Mouse (Mus musculus): ENCODE data around the gene Cabin1.

Cabin1 gene

DNA sequence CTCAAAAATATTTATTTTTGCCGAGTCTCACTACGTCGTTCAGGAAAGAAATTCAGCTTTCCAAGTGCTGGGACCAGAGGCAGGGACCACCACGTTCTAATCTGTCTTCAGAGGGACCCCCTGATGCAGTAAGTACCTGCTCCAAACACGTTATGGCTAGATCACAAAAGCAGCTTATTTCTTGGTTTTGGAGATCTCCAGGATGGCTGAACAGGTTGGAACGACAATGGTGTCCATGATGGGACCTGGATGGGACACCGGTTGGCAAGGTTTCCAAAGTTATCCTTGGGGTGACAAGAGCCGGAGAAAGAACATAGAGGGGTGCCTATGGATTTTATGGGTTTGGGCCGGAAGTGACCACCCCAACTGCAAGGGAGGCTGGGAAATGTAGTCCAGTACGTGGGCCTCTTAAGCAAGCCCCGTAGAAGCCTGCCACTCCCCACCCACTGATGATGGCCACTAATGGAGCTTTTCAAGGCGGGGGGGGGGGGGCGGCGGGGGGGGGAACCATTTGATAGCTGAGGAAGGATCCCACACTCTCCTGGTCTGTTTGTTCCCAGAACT lies 130.5 kb downstream of the Cabin1 start:
- no peak for DNase-seq

DNA sequence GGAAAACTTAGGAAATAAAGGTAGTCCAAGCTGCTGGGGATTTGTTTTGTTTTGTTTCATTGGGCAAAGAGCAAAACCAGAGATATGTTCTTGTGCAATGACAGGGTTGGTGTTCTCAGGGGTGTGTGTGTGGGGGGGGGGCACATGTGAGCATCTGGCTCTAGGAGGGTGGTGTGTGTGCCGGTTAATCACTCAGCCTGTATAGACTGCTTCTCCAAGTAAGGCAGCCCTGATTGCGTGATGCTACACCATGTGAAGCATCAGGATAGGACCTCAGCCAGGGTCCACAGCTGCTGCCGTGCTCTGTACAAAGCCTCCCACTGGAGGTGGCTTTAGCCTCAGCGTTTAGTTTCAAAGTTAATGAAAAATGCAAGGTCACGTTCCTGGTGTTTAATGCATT lies 131.1 kb downstream of the Cabin1 start:
- no peak for DNase-seq

DNA sequence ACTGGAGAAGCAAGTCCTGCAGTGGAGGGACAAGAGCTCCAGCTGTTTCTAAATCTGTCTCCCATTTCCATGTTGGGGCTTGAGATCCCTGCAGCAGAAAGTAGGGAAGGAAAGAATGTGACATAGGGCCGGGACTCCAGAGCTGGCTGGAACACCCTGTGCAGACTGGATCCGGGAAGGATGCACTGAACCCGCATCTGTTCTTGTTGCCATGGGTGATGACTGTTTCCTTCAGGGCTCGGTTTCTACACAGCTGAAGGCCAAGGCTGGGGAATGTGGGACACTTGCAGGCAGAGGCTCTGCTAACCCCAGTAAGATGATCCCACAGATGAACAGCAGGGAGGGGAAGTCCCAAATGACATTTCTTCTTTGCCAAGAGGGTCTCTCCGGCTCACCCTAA lies 131.5 kb downstream of the Cabin1 start:
- peak; percentile 47 for DNase-seq

DNA sequence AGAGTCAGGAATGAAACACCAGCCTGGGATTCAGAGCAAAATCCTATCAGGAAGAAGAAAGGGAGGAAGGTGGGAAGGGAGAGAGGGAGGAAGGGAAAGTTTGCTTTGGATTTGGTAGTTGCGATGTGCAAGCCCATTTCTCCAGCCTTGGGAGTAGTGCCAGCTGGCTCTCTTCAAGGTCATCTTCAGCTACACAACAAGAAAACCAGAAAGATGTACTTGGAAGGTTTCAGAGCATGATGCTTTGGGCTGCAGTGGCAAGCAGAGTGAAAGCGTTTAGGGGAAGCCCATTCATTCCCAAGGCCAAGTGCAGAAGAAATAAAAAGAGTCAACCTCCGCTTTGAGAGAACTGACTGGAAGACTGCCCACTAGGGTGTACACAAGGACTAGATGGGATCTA lies 136.7 kb downstream of the Cabin1 start:
- peak; percentile 39 for DNase-seq

DNA sequence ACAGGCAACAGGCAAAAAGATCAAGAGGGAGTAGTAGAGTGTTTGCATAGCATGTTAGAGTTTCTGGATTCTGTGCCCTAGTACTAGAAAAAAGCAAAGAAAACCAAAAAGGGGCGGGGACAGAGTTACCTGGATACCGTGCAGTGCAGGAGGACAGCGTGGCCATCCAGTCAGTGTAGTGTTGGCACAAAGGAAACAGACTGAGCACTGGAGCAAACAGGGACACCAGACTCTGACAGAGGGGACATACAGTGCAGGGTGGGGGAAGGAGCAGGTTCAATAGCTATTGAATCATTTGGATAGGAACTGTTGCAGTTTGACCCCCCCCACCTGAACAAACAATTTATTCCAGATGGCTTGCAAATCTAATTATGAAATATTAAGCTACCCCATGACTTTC lies 137.2 kb downstream of the Cabin1 start:
- peak; percentile 42 for DNase-seq

DNA sequence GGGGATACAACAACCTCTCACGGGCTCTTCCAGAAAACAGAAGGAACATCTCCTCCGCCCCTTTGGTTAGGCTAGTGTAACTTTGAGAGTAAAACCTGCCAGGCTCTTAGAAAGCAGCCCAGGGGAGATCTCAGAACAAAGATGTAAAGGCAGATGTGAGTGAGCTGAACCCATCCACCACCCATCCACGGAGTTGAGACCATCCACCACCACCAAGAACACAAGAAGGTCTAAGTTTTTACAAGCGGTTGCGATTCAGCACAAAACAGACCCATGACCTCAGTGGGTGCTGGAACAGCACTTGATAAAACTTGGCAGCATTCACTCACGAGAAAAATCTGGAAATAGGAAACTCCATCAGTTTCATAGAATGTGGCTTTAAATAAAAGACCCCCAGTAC lies 138.2 kb downstream of the Cabin1 start:
- DNase-seq, result no peak

DNA sequence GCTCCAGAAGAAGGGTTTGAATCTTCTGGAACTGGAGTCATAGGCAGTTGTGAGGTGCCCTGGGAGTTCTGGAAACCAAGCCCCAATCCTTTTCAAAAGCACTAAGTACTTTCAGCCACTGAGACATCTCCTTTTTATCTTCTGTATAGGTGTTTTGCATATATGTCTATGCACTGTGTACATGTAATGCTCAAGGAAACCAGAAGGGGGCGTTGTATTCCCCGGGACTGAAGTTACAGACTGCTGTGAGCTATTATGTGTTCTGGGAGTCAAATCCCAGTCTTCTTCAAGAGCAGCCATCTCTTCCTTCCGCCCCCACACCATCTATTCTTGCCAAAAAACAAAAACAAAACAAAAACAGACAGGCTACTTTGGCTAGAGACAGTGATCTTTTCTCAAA lies 143.3 kb downstream of the Cabin1 start:
- no peak for DNase-seq

DNA sequence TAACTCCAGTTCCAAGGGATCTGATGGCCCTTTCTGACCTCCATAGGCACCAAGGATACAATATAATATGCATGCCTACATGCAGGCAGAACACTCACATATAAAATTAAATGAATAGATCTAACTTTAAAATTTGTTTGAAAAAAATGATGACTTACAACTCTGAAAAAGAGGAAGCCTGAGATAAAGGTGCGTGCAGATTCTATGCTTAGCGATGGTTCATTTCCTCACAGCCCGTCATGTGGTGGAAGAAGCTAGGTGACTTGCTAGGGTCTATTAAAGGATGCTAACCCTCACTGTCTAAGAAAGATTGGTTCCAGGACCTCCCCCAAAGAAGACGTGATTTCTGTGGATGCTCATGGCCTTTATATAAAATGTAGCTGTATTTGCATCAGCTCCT lies 148.1 kb downstream of the Cabin1 start:
- DNase-seq, result no peak

DNA sequence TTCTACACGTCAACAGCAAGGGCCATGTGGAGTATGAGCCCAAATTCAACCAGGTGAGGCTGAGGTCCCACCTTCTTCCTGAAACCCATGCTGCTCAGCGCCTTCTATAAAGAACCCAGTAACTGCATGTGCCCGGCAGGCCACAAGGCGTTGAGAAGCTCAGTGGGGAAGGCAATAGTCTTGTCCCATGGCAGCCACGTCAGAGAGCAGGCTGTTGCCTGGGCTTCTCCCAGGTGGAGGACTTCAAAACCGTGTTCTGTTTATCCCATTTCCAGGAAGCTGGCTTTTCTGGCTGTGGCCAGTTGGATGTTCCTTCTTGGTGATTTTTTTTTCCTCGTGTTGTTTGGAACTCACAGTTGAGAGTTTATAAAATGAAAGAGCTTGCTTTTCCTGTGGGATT lies 153.7 kb downstream of the Cabin1 start:
- no peak for DNase-seq

DNA sequence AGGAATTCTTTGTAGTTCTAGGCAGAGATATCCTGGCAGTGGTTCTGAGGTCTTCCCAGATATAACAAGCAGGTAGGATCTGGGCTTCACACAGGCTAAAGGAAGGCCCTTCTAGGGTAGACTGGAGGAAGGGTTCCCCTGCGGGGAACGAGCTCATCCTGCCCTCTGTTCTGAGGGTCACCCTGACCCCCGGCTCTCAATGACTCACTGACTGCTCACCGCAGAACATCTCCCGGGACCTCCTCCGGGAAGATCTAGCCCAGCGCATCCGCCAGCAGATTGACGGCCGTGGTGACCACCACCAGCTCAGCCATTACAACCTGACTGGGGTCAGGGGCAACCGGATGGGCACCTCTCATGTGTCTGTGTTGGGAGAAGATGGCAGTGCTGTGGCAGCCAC lies 155.2 kb downstream of the Cabin1 start:
- DNase-seq, result no peak

DNA sequence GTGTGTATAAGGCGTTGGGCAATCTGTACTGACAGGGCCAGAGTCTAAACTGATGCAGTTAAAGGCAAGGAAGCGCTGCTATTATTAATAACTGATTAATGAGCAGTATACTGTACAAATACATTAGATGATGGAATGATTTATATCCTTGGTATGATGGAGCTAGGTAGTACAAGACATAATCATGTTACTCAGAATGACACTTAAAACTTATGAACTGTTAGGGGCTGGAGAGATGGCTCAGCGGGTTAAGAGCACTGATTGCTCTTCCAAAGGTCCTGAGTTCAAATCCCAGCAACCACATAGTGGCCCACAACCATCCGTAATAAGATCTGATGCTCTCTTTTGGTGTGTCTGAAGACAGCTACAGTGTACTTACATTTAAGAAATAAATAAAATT lies 156.9 kb downstream of the Cabin1 start:
- no peak for DNase-seq

DNA sequence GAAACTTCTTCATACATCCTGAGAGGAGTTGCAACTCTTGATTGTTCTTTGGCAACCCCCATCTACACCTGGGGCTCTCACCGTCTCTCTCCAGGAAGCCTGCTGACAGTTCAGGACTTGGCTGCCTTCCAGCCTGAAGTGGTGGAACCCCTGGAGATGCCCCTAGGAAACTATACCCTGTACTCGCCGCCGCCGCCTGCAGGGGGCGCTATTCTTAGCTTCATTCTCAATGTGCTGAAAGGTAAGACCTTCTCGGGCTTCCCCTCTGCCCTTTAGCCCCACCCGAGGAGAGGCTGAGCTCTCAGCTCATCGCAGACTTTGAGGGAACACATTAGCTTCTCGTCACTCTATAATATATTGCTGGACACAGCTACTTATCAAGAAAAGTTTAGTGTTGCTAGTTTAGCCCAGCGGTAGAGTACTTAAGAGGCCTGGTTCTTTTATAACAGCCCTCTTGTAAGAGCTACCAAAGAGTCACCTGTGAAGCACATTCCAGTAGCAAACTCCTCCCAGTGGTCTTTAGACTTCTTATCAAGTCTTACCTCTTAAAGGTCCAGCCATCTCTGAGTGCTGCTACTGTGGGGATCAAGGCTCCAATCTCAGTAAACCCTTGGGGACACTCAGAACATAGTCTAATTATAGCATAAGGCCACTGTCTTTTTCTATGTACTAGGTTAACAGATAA lies 158.8 kb downstream of the Cabin1 start:
- peak; percentile 27 for DNase-seq

DNA sequence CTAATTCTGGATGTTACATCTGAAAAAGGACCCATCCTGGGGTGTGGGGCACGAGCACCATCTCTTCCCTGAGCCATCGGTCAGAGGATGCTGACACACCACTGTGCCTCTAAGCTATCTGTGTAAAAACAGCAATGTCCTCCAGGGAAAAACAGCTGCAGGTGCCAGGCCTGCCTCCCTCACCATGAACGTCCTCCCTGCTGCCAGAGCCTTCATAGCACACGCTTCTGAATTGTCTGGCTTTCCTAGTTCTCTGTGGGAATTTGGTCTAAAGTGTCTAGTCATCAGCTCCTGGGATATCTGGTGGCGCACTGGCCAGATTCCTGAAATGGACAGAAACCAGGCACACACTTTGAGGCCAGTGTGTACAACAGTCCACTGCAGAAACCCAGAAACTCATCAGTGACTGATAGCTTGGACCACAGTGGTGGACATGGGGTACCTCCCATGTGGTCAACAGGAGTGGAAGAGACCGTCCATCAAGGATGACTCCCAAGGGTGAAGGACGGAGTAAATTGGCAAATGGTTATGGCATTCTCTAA lies 163.9 kb downstream of the Cabin1 start:
- no peak for DNase-seq
